Mouse (Mus musculus) heart, postnatal 0 days (tissue): ENCODE data around the gene Il34.

Source experiments
- CTCF ChIP-seq: IDR thresholded peaks from 2 replicates; pipeline ENCODE4 v1.5.1; 2016; ENCODE audit warnings: antibody characterized with exemption, control low read depth, low read depth
- EP300 ChIP-seq: IDR thresholded peaks from 2 replicates; pipeline ENCODE4 v1.6.1; 2016; ENCODE audit warnings: antibody characterized with exemption, low read depth

DNA sequence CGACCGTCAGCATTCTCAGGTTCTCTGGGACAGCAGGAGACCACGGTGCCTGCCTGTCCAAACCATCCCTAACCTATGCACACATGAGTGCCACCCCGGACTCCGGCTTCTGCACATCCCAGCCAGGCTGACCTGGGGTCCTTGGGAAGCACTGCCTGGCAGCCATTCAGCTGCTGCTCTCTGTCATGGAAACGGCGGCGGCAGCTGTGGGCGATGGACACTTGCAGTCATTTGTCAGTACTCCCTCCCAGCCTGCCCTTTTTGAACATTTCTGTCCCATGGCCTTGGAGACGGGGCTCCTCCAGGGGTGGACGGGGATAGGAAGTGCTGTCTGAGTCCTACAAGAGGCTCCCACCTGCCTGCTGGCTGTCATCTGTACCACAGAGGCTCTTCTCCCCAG, 97.3 kb downstream of the Il34 start:
- no peak for TF ChIP-seq CTCF
- no peak for TF ChIP-seq EP300
